Mouse (Mus musculus): ENCODE data around the gene Zfp444. TPM values are rescaled to one million over a fixed set of nuclear protein-coding genes. Genes with fewer than 3 reads are reported as not detected.

The Zfp444 gene
- total and polyA plus RNA-seq, 3 experiments: 15.0 to 45.2 (median 29.3) TPM

DNA sequence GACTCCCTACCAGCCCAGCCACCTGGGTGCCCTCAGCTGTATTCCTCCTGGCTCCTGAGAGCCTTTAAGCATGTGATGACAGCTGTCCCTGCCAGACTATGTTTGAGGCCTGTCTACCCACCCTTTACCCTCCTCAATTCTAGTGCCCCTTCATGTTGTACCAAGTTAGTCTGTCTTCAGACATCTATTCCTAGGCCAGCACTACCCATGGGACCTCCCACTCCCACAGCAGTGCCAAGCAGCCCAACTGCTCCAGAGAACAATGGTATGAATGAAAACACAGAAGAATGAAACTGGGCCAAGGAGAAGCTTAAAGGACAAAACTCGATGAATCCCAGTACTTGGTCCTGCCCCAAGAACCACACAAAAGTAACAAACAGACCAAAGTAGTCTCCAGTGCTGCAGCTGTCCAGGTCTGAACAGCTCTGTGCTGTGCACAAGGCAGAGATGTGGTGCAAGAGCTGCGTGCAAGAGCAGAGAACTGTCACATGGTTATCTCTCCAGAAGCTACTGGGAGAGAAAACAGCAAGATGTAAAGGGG is 28.0 kb upstream of the Zfp444 start:
- no peak for ATAC-seq (ENCODE audit: extremely low read depth, insufficient number of reproducible peaks, low FRiP score, poor library complexity, severe bottlenecking)
- peaks cover 49% of the 10 kb centered on the region for H3K4me1 ChIP-seq (ENCODE audit: insufficient read depth, low read depth, low read length)

DNA sequence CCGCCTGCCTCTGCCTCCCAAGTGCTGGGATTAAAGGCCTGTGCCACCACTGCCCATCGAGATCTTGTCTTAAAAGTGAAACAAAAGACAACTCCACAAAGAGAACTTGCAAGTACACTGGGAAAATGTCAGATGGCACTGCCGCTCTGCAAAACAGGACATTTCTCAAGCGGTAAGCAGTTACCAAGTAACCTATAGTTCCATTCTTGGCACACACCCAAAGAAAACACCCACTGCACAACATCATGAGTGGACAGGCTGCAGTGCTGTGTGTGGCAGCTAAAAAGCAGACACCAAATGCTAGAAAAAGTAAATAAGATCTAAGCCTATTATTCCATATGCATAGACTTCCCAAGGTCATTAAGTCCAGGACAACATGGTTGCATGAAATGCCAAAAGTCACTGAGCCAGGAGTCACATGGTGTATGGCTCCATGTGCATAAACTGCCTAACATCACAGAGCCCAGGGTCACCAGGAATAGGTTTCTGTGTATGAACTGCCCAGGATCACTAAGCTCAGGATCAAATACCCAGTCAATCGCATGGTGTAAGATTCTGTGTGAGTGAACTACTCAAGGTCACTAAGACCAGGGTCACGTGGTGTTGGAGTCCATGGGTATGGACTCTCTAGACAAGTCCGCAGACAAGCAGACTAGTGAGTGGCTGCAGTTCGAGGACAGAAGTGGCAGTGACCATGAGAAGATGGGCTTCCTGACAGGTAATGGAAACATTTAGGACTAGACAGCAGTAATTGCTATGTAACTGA is 26.4 kb upstream of the Zfp444 start:
- Histone ChIP-seq H3K27me3 (ENCODE audit: insufficient read depth, low read length) (no peaks in the 10 kb centered on the region), H3K36me3 (replicated peaks) (peaks cover 79% of the 10 kb centered on the region), H3K4me3 (ENCODE audit: low read depth, low read length) (no peak overlapping the region), H3K9me3 (replicated peaks) (no peaks in the 10 kb centered on the region), H3K4me1 (ENCODE audit: insufficient read depth, low read depth, low read length) (peaks cover 53% of the 10 kb centered on the region)
- DNase-seq (ENCODE audit: low spot score) (no peak), ATAC-seq (ENCODE audit: extremely low read depth, insufficient number of reproducible peaks, low FRiP score, poor library complexity, severe bottlenecking) (no peak)
- TF ChIP-seq GATA1 (IDR thresholded peaks at IDR 0.05; ENCODE audit: borderline replicate concordance, low read length) (no peak), CTCF (IDR thresholded peaks at IDR 0.05; ENCODE audit: low read depth, low read length) (no peak), TAL1 (conservative IDR thresholded peaks at IDR 0.05; ENCODE audit: low read depth, low read length) (no peak), POLR2AphosphoS5 (IDR thresholded peaks at IDR 0.05; ENCODE audit: insufficient replicate concordance, low read depth, low read length) (no peak), GATA2 (IDR thresholded peaks at IDR 0.05; ENCODE audit: borderline replicate concordance, low read depth, low read length) (no peak)

More for the DNA sequence above, 28.0 kb upstream of the Zfp444 start:
- no peak overlapping the region for H3K4me3 ChIP-seq (ENCODE audit: low read depth, low read length)
- DNase-seq (ENCODE audit: low spot score): no peak
- H3K36me3 ChIP-seq (replicated peaks): peaks cover 90% of the 10 kb centered on the region
- no peaks in the 10 kb centered on the region for H3K9me3 ChIP-seq (replicated peaks)
- no peaks in the 10 kb centered on the region for H3K27me3 ChIP-seq (ENCODE audit: insufficient read depth, low read length)
- TF ChIP-seq CTCF (IDR thresholded peaks at IDR 0.05; ENCODE audit: low read depth, low read length) (no peak), TAL1 (conservative IDR thresholded peaks at IDR 0.05; ENCODE audit: low read depth, low read length) (no peak), POLR2AphosphoS5 (IDR thresholded peaks at IDR 0.05; ENCODE audit: insufficient replicate concordance, low read depth, low read length) (no peak), GATA2 (IDR thresholded peaks at IDR 0.05; ENCODE audit: borderline replicate concordance, low read depth, low read length) (no peak), GATA1 (IDR thresholded peaks at IDR 0.05; ENCODE audit: borderline replicate concordance, low read length) (no peak)

DNA sequence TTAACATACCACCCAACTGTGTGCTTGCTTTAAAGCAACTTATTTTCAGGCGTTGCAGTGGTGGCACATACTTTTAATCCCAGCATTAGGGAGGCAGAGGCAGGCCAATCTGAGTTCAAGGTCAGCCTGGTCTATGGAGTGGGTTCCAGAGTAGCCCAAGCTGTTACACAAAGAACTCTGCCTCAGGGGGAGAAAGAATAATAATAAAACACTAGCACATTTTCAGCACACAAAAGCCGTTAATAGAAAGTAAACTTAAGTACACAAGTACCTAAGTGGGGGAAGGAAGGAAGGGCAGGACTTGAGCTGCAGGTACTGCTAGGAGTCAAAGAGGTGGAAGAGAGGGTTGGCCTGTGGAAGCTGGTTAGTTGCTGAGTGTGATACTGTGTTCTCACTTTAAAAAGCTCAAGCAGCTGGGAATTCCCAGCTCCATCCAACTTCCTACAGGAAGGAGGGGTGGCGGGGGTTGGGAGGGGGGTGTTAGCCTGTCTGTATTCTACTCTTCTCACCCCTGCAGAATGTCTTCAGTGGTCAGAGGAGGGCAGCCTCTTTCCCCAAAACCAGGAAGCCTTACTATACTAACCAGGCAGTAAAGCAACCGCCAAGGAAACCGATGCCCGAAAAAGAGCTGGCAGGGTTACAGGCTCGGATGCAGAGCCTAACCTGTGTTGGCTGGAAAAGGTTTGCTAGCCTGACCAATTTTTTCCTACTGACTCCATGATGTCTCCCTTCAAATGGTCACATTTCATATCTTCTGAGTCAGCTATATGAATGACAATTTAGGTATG is 25.6 kb upstream of the Zfp444 start:
- H3K4me3 ChIP-seq (ENCODE audit: low read depth, low read length): no peak overlapping the region
- H3K4me1 ChIP-seq (ENCODE audit: insufficient read depth, low read depth, low read length): peaks cover 61% of the 10 kb centered on the region
- TF ChIP-seq GATA1 (IDR thresholded peaks at IDR 0.05; ENCODE audit: borderline replicate concordance, low read length) (no peak), GATA2 (IDR thresholded peaks at IDR 0.05; ENCODE audit: borderline replicate concordance, low read depth, low read length) (no peak), CTCF (IDR thresholded peaks at IDR 0.05; ENCODE audit: low read depth, low read length) (no peak), TAL1 (conservative IDR thresholded peaks at IDR 0.05; ENCODE audit: low read depth, low read length) (no peak), POLR2AphosphoS5 (IDR thresholded peaks at IDR 0.05; ENCODE audit: insufficient replicate concordance, low read depth, low read length) (no peak)
- no peaks in the 10 kb centered on the region for H3K9me3 ChIP-seq (replicated peaks)
- DNase-seq (ENCODE audit: low spot score) (no peak), ATAC-seq (ENCODE audit: extremely low read depth, insufficient number of reproducible peaks, low FRiP score, poor library complexity, severe bottlenecking) (no peak)
- H3K27me3 ChIP-seq (ENCODE audit: insufficient read depth, low read length): no peaks in the 10 kb centered on the region
- H3K36me3 ChIP-seq (replicated peaks): peaks cover 80% of the 10 kb centered on the region

DNA sequence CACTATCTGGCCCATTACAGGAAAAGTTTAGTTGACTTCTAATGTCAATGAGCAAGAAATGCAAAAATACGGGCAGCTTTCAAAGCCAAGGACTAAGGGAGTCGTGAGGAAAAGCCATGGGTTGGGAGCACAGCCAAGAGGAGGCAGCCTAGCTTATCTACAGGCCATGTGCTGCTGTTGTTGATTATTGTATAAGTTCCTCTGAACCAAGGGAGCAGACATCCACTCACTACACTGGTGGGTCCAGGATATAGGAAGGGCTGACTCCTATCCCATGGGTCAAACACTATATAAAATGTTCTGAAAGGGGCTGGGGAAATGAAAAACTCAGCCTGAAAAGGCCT is 25.1 kb upstream of the Zfp444 start:
- TF ChIP-seq TAL1 (conservative IDR thresholded peaks at IDR 0.05; ENCODE audit: low read depth, low read length) (no peak), POLR2AphosphoS5 (IDR thresholded peaks at IDR 0.05; ENCODE audit: insufficient replicate concordance, low read depth, low read length) (no peak), GATA2 (IDR thresholded peaks at IDR 0.05; ENCODE audit: borderline replicate concordance, low read depth, low read length) (no peak), GATA1 (IDR thresholded peaks at IDR 0.05; ENCODE audit: borderline replicate concordance, low read length) (no peak), CTCF (IDR thresholded peaks at IDR 0.05; ENCODE audit: low read depth, low read length) (no peak)
- peaks cover 80% of the 10 kb centered on the region for H3K36me3 ChIP-seq (replicated peaks)
- H3K27me3 ChIP-seq (ENCODE audit: insufficient read depth, low read length): no peaks in the 10 kb centered on the region
- H3K9me3 ChIP-seq (replicated peaks): no peaks in the 10 kb centered on the region
- DNase-seq (ENCODE audit: low spot score): no peak
- H3K4me3 ChIP-seq (ENCODE audit: low read depth, low read length): no peak overlapping the region
- no peak for ATAC-seq (ENCODE audit: extremely low read depth, insufficient number of reproducible peaks, low FRiP score, poor library complexity, severe bottlenecking)
- peaks cover 66% of the 10 kb centered on the region for H3K4me1 ChIP-seq (ENCODE audit: insufficient read depth, low read depth, low read length)

DNA sequence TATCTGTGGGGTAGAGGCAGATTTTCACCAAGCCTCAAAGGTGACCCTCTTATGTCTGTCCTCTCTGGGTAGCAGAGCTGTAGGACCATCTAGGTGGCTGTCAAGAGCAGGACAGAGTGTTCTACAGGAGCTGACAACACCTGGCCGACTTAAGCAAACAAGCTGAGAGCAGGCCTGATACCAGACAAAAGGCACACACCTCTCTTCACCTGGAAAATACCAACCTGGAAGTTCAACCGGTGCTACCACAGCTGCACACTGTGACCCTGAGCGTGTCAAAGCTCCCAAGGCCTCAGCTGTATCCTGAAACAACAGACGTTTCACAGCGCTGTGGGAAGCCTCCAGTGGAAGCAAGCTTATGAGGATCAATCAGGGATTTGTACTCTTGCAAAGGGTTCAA is 24.3 kb upstream of the Zfp444 start:
- Histone ChIP-seq H3K4me1 (ENCODE audit: insufficient read depth, low read depth, low read length) (peaks cover 72% of the 10 kb centered on the region), H3K4me3 (ENCODE audit: low read depth, low read length) (no peak overlapping the region), H3K27me3 (ENCODE audit: insufficient read depth, low read length) (no peaks in the 10 kb centered on the region), H3K36me3 (replicated peaks) (peaks cover 82% of the 10 kb centered on the region), H3K9me3 (replicated peaks) (no peaks in the 10 kb centered on the region)
- no peak for TF ChIP-seq CTCF (IDR thresholded peaks at IDR 0.05; ENCODE audit: low read depth, low read length)
- TF ChIP-seq GATA2 (IDR thresholded peaks at IDR 0.05; ENCODE audit: borderline replicate concordance, low read depth, low read length): no peak
- no peak for TF ChIP-seq TAL1 (conservative IDR thresholded peaks at IDR 0.05; ENCODE audit: low read depth, low read length)
- TF ChIP-seq POLR2AphosphoS5 (IDR thresholded peaks at IDR 0.05; ENCODE audit: insufficient replicate concordance, low read depth, low read length): no peak
- TF ChIP-seq GATA1 (IDR thresholded peaks at IDR 0.05; ENCODE audit: borderline replicate concordance, low read length): no peak
- DNase-seq (ENCODE audit: low spot score) (no peak), ATAC-seq (ENCODE audit: extremely low read depth, insufficient number of reproducible peaks, low FRiP score, poor library complexity, severe bottlenecking) (no peak)

GRCm38 (mm10) chr7:6151266-6151665 is 20.8 kb upstream of the Zfp444 start:
- TF ChIP-seq GATA1 (IDR thresholded peaks at IDR 0.05; ENCODE audit: borderline replicate concordance, low read length) (no peak), CTCF (IDR thresholded peaks at IDR 0.05; ENCODE audit: low read depth, low read length) (no peak), TAL1 (conservative IDR thresholded peaks at IDR 0.05; ENCODE audit: low read depth, low read length) (no peak), GATA2 (IDR thresholded peaks at IDR 0.05; ENCODE audit: borderline replicate concordance, low read depth, low read length) (no peak), POLR2AphosphoS5 (IDR thresholded peaks at IDR 0.05; ENCODE audit: insufficient replicate concordance, low read depth, low read length) (no peak)

More at GRCm38 (mm10) chr7:6151266-6151665, 20.8 kb upstream of the Zfp444 start:
- Histone ChIP-seq H3K27me3 (ENCODE audit: insufficient read depth, low read length) (no peaks in the 10 kb centered on the region), H3K9me3 (replicated peaks) (no peaks in the 10 kb centered on the region), H3K4me1 (ENCODE audit: insufficient read depth, low read depth, low read length) (peaks cover 72% of the 10 kb centered on the region), H3K36me3 (replicated peaks) (peaks cover 61% of the 10 kb centered on the region), H3K4me3 (ENCODE audit: low read depth, low read length) (no peak overlapping the region)
- ATAC-seq (ENCODE audit: extremely low read depth, insufficient number of reproducible peaks, low FRiP score, poor library complexity, severe bottlenecking) (no peak), DNase-seq (ENCODE audit: low spot score) (no peak)
